Mouse (Mus musculus): ENCODE data around the gene Aff3. TPM values are rescaled to one million over a fixed set of nuclear protein-coding genes. Genes with fewer than 3 reads are reported as not detected.

Gene Aff3
- 29.5 and 31.3 TPM in 2 replicates for polyA plus RNA-seq (2014; fragmentation: Nextera tagmentation; extraction: Ambion mirVana)

DNA sequence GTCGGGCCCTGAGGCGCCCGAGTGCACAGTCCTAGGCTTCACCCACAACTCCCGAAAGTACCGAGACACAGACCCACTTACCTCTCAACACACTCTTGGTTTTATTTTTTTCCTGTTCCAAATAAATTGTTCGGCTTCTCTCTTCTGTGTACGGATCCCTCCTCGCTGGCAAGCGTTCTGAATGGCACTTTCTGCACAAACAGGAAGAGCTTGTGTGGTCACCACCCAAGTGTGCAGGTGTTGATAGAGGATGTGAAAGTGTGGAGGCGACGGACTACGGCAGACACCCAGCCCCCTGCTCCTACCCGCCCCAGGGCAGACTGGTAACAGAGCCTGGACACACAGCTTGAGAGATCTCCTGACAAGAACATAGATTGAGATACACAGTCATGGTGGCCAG is at the start of gene Aff3:
Aff3 (minus strand) TSS at position 179 of the 400 bp plus-strand sequence.
- H3K9me3 ChIP-seq (ENCODE audit: control insufficient read depth, low read length): no peaks in the 10 kb centered on the region
- no peak within 1 kb of the TSS for H3K9ac ChIP-seq
- DNase-seq (ENCODE audit: low spot score): no peak
- H3K4me3 ChIP-seq (replicated peaks; ENCODE audit: low read length): no peak within 1 kb of the TSS
- no peak for ATAC-seq (ENCODE audit: low FRiP score)
- no peaks in the 10 kb centered on the region for H3K36me3 ChIP-seq (replicated peaks; ENCODE audit: control insufficient read depth, insufficient read depth)
- no peak within 1 kb of the TSS for H3K27ac ChIP-seq
- no peaks in the 10 kb centered on the region for H3K27me3 ChIP-seq (ENCODE audit: control insufficient read depth, insufficient read depth, low read length)
- 90% methylated on average over 13 of the region's 13 CpGs for WGBS
- no peak within 1 kb of the TSS for H3K4me2 ChIP-seq (replicated peaks)
- no peaks in the 10 kb centered on the region for H3K4me1 ChIP-seq (replicated peaks; ENCODE audit: control insufficient read depth, insufficient read depth, low read length)

DNA sequence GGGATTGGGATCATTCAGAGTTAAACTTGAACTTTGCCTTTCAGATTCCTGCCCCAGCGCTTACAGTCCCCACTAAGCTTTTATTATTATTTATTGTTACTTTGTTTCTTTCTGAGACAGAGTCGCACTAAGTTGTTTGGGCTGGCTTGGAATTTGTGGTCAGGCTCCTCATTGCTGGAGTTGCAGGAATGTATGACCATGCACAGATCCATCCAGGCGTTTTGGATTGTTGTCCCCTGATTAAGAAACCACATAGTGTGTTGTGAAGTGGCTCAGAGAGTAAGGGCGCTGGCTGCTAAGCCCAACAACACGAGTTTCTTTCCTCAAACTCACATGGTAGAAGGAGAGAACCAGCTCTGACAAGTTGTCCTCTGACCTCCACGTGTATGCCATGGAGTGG is 35.9 kb upstream of the Aff3 start:
- ATAC-seq (ENCODE audit: low FRiP score) (no peak), DNase-seq (ENCODE audit: low spot score) (no peak)
- WGBS: 78% methylated on average over 6 of the region's 6 CpGs
- H3K9me3 ChIP-seq (ENCODE audit: control insufficient read depth, low read length): no peaks in the 10 kb centered on the region
- no peaks in the 10 kb centered on the region for H3K27me3 ChIP-seq (ENCODE audit: control insufficient read depth, insufficient read depth, low read length)
- no peaks in the 10 kb centered on the region for H3K4me1 ChIP-seq (replicated peaks; ENCODE audit: control insufficient read depth, insufficient read depth, low read length)
- no peak overlapping the region for H3K4me2 ChIP-seq (replicated peaks)
- no peak overlapping the region for H3K27ac ChIP-seq
- H3K4me3 ChIP-seq (replicated peaks; ENCODE audit: low read length): no peak overlapping the region
- no peak overlapping the region for H3K9ac ChIP-seq
- no peaks in the 10 kb centered on the region for H3K36me3 ChIP-seq (replicated peaks; ENCODE audit: control insufficient read depth, insufficient read depth)

DNA sequence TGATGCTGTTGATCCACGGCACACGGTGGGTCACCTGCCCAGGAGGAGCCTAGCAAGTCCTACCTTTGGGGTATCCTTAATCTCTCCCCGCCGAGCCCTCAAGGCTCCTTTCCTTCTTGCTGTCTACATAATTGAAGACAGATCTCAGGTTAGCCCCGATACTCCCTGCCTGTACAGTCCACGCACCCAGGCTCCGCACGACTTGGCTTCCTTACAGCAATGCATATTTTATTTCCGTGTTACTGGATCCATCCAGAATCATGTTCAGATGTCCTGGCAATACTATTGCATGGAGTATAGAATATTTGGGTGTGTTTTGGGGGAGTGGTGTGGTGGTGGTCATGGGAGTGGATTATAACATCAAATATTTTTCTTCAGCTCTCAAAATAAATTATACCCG is 34.5 kb upstream of the Aff3 start:
- WGBS: 92% methylated on average over 10 of the region's 10 CpGs
- ATAC-seq (ENCODE audit: low FRiP score): no peak

DNA sequence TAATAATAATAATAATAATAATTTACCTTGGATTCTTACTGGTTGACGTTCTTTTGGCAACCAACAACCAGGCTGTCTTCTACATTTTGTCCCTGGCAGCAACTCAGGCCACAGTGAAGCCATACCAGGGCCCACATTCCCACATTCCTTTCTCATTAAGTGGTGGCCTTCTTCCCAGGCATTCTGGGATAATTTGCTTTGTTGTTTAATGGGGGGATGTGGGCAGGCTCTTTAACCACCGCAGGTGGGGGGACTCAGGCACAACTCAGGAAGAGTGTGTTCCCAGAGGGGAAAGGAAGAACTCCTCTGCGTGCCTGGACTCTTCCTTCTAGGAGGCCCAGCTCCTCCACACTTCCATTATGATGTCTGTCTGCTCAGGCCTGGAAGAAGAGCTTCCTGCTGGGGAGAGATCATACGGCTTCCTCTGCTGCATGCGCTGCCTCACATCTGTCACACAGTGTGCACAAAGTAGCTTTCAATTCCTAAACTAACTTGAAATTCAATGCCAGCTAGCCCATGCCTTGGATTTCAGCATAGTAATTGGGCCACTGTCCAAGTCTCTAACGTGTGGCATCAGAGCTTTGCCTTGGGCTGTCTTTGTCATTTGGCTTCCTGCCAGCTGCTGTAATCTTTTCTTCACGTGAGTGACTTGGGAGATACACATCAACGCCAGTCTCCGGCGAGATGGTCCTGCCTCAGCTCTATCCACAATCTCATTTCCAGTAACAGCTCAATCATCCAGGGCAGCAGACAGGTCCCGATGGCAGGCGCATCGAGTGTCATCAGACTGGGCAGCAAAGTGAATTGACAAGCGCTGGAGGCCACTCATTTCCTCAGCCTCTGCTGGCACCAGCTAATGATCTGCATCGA is 31.3 kb upstream of the Aff3 start:
- no peak overlapping the region for H3K4me2 ChIP-seq (replicated peaks)
- ATAC-seq (ENCODE audit: low FRiP score) (peak; percentile 65; the same call in 1 of the 2 replicates), DNase-seq (ENCODE audit: low spot score) (peak; percentile 66)
- H3K4me1 ChIP-seq (replicated peaks; ENCODE audit: control insufficient read depth, insufficient read depth, low read length): no peaks in the 10 kb centered on the region
- no peak overlapping the region for H3K27ac ChIP-seq
- no peaks in the 10 kb centered on the region for H3K27me3 ChIP-seq (ENCODE audit: control insufficient read depth, insufficient read depth, low read length)
- no peaks in the 10 kb centered on the region for H3K9me3 ChIP-seq (ENCODE audit: control insufficient read depth, low read length)
- H3K36me3 ChIP-seq (replicated peaks; ENCODE audit: control insufficient read depth, insufficient read depth): no peaks in the 10 kb centered on the region
- no peak overlapping the region for H3K4me3 ChIP-seq (replicated peaks; ENCODE audit: low read length)
- no peak overlapping the region for H3K9ac ChIP-seq
- WGBS: 42% methylated on average over 15 of the region's 15 CpGs

More for the DNA sequence above, 34.5 kb upstream of the Aff3 start:
- Histone ChIP-seq H3K9me3 (ENCODE audit: control insufficient read depth, low read length) (no peaks in the 10 kb centered on the region), H3K36me3 (replicated peaks; ENCODE audit: control insufficient read depth, insufficient read depth) (no peaks in the 10 kb centered on the region), H3K27me3 (ENCODE audit: control insufficient read depth, insufficient read depth, low read length) (no peaks in the 10 kb centered on the region), H3K9ac (no peak overlapping the region), H3K4me2 (replicated peaks) (no peak overlapping the region), H3K27ac (no peak overlapping the region), H3K4me3 (replicated peaks; ENCODE audit: low read length) (no peak overlapping the region), H3K4me1 (replicated peaks; ENCODE audit: control insufficient read depth, insufficient read depth, low read length) (no peaks in the 10 kb centered on the region)
- no peak for DNase-seq (ENCODE audit: low spot score)

DNA sequence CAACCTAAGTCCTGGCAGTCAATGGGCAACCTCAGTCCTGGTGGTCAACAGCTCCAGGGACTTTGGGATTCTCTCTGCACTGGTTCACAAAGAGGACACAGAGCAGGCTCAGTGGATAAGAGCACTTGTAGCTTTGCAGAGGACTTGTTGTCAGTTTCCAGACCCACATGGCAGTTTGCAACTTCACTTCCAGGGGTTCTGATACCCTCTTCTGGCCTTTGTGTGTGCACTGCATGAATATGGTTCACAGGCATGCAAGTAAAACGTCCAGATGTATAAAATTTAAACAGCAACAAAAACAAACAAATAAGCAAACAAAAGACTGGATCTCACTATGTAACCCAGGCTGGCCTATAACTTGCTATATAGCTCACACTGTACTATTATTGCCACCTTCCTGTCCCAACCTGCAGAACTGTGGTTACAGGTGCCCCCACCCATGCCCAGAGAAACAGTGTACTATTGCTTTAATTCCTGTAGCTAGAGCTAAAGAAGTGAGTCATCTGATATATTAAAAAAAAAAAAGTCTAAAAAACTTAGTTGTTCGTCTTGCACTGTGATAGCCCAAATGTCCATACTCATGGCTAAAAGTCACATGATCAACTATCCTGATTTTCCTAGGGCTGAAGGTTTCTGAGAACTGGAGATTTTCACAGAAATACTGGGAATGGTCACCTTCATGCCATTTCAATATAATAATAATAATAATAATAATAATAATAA is 30.5 kb upstream of the Aff3 start:
- Histone ChIP-seq H3K4me2 (replicated peaks) (no peak overlapping the region), H3K4me1 (replicated peaks; ENCODE audit: control insufficient read depth, insufficient read depth, low read length) (no peaks in the 10 kb centered on the region), H3K27ac (no peak overlapping the region), H3K9ac (no peak overlapping the region), H3K27me3 (ENCODE audit: control insufficient read depth, insufficient read depth, low read length) (no peaks in the 10 kb centered on the region), H3K36me3 (replicated peaks; ENCODE audit: control insufficient read depth, insufficient read depth) (no peaks in the 10 kb centered on the region), H3K9me3 (ENCODE audit: control insufficient read depth, low read length) (no peaks in the 10 kb centered on the region), H3K4me3 (replicated peaks; ENCODE audit: low read length) (no peak overlapping the region)
- DNase-seq (ENCODE audit: low spot score): no peak
- no peak for ATAC-seq (ENCODE audit: low FRiP score)
- WGBS: 76% methylated on average over 2 of the region's 2 CpGs

DNA sequence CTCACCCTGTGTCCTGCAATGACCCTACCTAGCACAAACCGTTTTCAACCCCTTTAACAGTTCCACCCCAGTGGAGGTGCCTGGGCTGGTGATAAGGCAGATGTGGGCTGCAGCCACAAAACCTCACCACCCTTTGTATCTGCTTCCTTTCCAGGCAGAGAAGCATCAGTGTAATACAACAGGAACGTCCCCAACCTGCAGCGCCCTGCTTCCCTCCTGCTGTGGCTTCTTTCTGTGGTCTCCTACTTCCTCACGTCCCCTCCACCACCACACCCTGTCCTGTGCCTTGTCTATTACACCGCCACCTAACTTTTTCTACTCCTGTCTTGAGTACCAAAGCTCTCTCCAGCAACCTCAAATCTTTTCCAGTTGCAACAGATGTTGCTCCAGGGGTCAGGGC is 29.4 kb upstream of the Aff3 start:
- ATAC-seq (ENCODE audit: low FRiP score) (no peak), DNase-seq (ENCODE audit: low spot score) (no peak)
- 65% methylated on average over 5 of the region's 5 CpGs for WGBS
- Histone ChIP-seq H3K9ac (no peak overlapping the region), H3K4me3 (replicated peaks; ENCODE audit: low read length) (no peak overlapping the region), H3K4me1 (replicated peaks; ENCODE audit: control insufficient read depth, insufficient read depth, low read length) (no peaks in the 10 kb centered on the region), H3K27me3 (ENCODE audit: control insufficient read depth, insufficient read depth, low read length) (no peaks in the 10 kb centered on the region), H3K27ac (no peak overlapping the region), H3K36me3 (replicated peaks; ENCODE audit: control insufficient read depth, insufficient read depth) (no peaks in the 10 kb centered on the region), H3K4me2 (replicated peaks) (no peak overlapping the region), H3K9me3 (ENCODE audit: control insufficient read depth, low read length) (no peaks in the 10 kb centered on the region)

DNA sequence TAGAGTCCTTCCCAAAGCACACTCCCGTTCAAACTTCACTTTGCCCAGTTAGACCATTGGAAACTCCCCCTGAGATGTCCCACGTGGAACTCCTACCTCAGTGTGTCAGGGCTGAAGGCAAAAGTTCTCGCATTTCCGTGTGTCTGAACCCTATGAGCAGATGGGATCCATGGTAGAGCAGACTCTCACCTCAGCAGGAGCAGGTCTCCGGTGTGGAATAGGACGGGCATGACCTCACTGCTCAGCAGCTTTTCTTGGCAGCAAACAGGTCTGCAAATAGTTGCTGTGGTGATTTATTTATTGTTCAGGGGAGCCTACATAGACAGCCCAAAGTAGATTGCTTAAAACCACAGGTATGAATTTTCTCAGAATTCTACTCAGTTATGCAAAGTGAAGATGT is 25.7 kb upstream of the Aff3 start:
- 78% methylated on average over 6 of the region's 6 CpGs for WGBS
- Histone ChIP-seq H3K9ac (no peak overlapping the region), H3K4me2 (replicated peaks) (no peak overlapping the region), H3K4me3 (replicated peaks; ENCODE audit: low read length) (no peak overlapping the region), H3K36me3 (replicated peaks; ENCODE audit: control insufficient read depth, insufficient read depth) (no peaks in the 10 kb centered on the region), H3K9me3 (ENCODE audit: control insufficient read depth, low read length) (no peaks in the 10 kb centered on the region), H3K27me3 (ENCODE audit: control insufficient read depth, insufficient read depth, low read length) (no peaks in the 10 kb centered on the region), H3K4me1 (replicated peaks; ENCODE audit: control insufficient read depth, insufficient read depth, low read length) (no peaks in the 10 kb centered on the region), H3K27ac (no peak overlapping the region)
- DNase-seq (ENCODE audit: low spot score) (no peak), ATAC-seq (ENCODE audit: low FRiP score) (no peak)

DNA sequence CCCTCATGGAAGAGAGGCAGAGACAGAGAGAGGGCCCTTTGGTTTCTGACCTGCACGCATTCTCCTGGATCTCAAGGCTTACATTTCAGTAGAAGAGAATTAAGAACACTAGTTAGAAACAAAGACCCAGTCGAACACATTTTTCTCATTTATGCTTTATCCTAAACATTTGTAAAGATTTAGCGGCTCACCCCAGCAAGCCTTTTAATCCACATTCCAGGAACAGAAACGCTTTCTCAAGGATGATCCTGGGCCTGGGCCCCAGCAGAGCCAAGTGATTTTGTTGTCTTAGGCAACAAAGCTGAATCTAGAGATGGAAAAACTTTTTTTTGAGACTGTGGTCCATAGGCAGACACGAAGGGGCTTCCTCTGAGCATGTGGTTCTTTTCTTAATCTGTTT is 23.5 kb upstream of the Aff3 start:
- Histone ChIP-seq H3K4me3 (replicated peaks; ENCODE audit: low read length) (no peak overlapping the region), H3K9me3 (ENCODE audit: control insufficient read depth, low read length) (no peaks in the 10 kb centered on the region), H3K27ac (no peak overlapping the region), H3K36me3 (replicated peaks; ENCODE audit: control insufficient read depth, insufficient read depth) (no peaks in the 10 kb centered on the region), H3K4me1 (replicated peaks; ENCODE audit: control insufficient read depth, insufficient read depth, low read length) (no peaks in the 10 kb centered on the region), H3K27me3 (ENCODE audit: control insufficient read depth, insufficient read depth, low read length) (no peaks in the 10 kb centered on the region), H3K4me2 (replicated peaks) (no peak overlapping the region), H3K9ac (no peak overlapping the region)
- 74% methylated on average over 5 of the region's 5 CpGs for WGBS
- DNase-seq (ENCODE audit: low spot score) (no peak), ATAC-seq (ENCODE audit: low FRiP score) (no peak)

DNA sequence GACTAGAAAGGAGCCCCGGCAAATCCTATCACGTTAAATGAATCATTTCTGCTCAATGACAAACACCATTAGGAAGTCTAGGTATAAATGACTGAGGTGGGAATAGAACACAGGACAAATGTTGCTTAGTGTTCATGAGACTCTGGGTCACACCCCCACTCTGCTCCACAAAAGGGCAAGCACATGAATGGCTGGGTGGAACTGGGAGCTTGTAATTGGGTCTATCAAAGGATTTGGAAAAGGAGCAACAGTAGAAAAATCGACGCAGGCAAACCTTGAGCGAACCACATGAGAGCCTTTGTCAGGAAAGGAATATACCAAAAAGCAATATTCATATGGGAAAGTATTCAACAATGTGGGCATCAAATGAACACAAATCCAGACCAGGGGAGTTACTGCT is 21.0 kb upstream of the Aff3 start:
- ATAC-seq (ENCODE audit: low FRiP score): no peak
- no peak overlapping the region for H3K4me3 ChIP-seq (replicated peaks; ENCODE audit: low read length)
- DNase-seq (ENCODE audit: low spot score): no peak
- no peak overlapping the region for H3K9ac ChIP-seq
- H3K27ac ChIP-seq: no peak overlapping the region
- no peaks in the 10 kb centered on the region for H3K9me3 ChIP-seq (ENCODE audit: control insufficient read depth, low read length)
- H3K4me1 ChIP-seq (replicated peaks; ENCODE audit: control insufficient read depth, insufficient read depth, low read length): no peaks in the 10 kb centered on the region
- H3K27me3 ChIP-seq (ENCODE audit: control insufficient read depth, insufficient read depth, low read length): no peaks in the 10 kb centered on the region
- no peak overlapping the region for H3K4me2 ChIP-seq (replicated peaks)
- H3K36me3 ChIP-seq (replicated peaks; ENCODE audit: control insufficient read depth, insufficient read depth): no peaks in the 10 kb centered on the region
- 88% methylated on average over 5 of the region's 5 CpGs for whole genome bisulfite sequencing

Measured in hindbrain, embryonic 14.5 days (tissue).